Mouse (Mus musculus): ENCODE results near the gene Hk1.

DNA sequence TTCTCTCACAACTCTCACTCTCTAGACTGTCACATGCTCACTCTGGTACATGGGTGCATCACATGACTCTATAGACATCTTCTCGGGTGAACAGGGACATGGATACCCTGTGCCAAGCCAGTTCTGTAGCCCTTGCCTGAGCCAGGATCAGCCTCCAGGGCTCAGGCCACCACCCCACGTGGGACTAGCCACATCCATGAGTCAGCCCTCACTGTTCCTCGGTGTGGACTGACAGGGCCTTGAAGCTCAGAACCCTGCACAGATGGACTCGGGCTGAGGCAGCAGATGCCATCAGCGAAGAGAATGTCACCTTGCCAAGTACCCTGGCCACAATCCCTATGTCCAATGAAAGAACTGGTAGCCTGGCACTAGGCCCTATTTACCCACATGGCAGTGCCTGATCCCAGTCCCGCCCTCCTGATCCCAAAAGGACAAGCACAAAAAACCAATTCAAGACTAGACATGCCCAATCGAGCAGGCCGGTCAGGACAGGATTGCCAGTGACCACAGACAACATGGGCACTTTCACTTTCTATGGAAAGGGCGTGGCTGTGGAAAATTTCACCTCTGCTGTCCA lies 59.2 kb downstream of the Hk1 start:
- TF ChIP-seq CTCF (IDR thresholded peaks at IDR 0.05; ENCODE audit: borderline replicate concordance, insufficient read depth, low read length) (no peak), POLR2A (IDR thresholded peaks at IDR 0.05; ENCODE audit: low read depth, low read length) (no peak)

Measured in embryonic fibroblast, embryonic 13.5 days (primary cell).